In the genomic region with DNA sequence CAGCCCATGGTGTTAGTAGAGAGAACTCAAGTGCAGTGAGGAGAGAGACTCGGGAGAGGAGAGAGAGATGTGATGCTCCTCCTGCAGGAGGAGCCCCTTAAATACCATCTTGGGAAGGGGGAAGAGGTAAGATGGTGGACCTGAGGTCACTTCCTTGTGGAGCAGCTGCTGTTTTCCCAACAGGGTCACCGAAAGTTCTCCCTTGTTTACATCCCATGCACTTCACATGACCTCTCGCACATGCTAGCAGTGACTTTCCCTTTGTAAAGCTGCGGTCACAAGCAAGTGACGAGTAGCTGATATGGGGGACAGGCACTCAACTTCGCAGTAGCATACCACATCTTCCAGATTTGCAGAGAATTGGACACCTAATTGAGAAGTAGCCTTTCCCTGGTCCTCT, we compare ENCODE assay signal across 20 mouse cellular contexts. TPM values are rescaled to one million over a fixed set of nuclear protein-coding genes. Genes with fewer than 3 reads are reported as not detected.
A peak's percentile ranks its signal among the peaks of the same experiment; 100 is the strongest.
DNase-seq lines count a peak whose midpoint lies in the region; ATAC-seq and TF ChIP-seq lines count a peak whose summit lies in the region.
"Not testable (repeated sequence)": the region's sequence is repeated elsewhere in the genome, so short reads cannot be mapped to it uniquely, and the experiment has no call there.
"Had no signal": no experiment of that assay in that cellular context is flagged by ENCODE, and none has a peak within 500 bp of the region (broad histone marks: within the 10 kb centered on the region; RNA-seq: fewer than 3 reads in every experiment).

A gene (minus strand): TSS at position 74 of the 400 bp plus-strand sequence.

- H3K27me3 ChIP-seq in heart, postnatal 0 days (ENCODE audit: control insufficient read depth, insufficient read depth, low read length); lung, postnatal 0 days (replicated peaks; ENCODE audit: insufficient read depth, low read length); stomach, postnatal 0 days (ENCODE audit: control insufficient read depth, insufficient read depth, low read length): not testable (repeated sequence)

- H3K4me1 ChIP-seq in heart, postnatal 0 days (ENCODE audit: control insufficient read depth, insufficient read depth); lung, postnatal 0 days (ENCODE audit: insufficient read depth, low read depth, low read length); stomach, postnatal 0 days (replicated peaks; ENCODE audit: control insufficient read depth, insufficient read depth): not testable (repeated sequence)

- not testable (repeated sequence) for H3K4me3 ChIP-seq in heart, postnatal 0 days (ENCODE audit: low read depth, low read length); lung, postnatal 0 days (ENCODE audit: low read depth, low read length); stomach, postnatal 0 days (ENCODE audit: low read depth, low read length)

- no CpG with 5 or more reads among the region's 6 CpGs for WGBS in heart, postnatal 0 days
- no CpG with 5 or more reads among the region's 6 CpGs for WGBS in lung, postnatal 0 days
- no CpG with 5 or more reads among the region's 6 CpGs for whole genome bisulfite sequencing in stomach, postnatal 0 days

- H3K27ac ChIP-seq in heart, postnatal 0 days (ENCODE audit: low read depth); lung, postnatal 0 days (ENCODE audit: low read length); stomach, postnatal 0 days (replicated peaks): not testable (repeated sequence)

- TF ChIP-seq CTCF in heart, postnatal 0 days (IDR thresholded peaks at IDR 0.05; ENCODE audit: low read depth); lung, postnatal 0 days (IDR thresholded peaks at IDR 0.05); stomach, postnatal 0 days (IDR thresholded peaks at IDR 0.05; ENCODE audit: low read depth): not testable (repeated sequence)

- not testable (repeated sequence) for H3K9me3 ChIP-seq in heart, postnatal 0 days (replicated peaks; ENCODE audit: control insufficient read depth, low read length); lung, postnatal 0 days (ENCODE audit: low read length); stomach, postnatal 0 days (ENCODE audit: control insufficient read depth, low read length)

- not testable (repeated sequence) for H3K36me3 ChIP-seq in heart, postnatal 0 days (replicated peaks; ENCODE audit: control insufficient read depth, insufficient read depth, low read length); lung, postnatal 0 days (ENCODE audit: insufficient read depth, low read length); stomach, postnatal 0 days (ENCODE audit: control insufficient read depth, insufficient read depth, low read length)

- peak; percentile 41; the same call in 1 of the 2 replicates for ATAC-seq in heart, postnatal 0 days (ENCODE audit: insufficient read depth, low read depth)
- peak; percentile 53; the same call in 1 of the 2 replicates for ATAC-seq in lung, postnatal 0 days
- peak; percentile 89 for ATAC-seq in stomach, postnatal 0 days (ENCODE audit: low FRiP score, low TSS enrichment)

- not testable (repeated sequence) for H3K4me2 ChIP-seq in heart, postnatal 0 days (ENCODE audit: low read depth, low read length); lung, postnatal 0 days (replicated peaks; ENCODE audit: low read depth, low read length); stomach, postnatal 0 days (replicated peaks; ENCODE audit: low read depth)

- H3K9ac ChIP-seq in heart, postnatal 0 days (replicated peaks; ENCODE audit: low read depth, low read length); lung, postnatal 0 days (replicated peaks; ENCODE audit: low read depth); stomach, postnatal 0 days (ENCODE audit: low read length): not testable (repeated sequence)

- DNase-seq in heart, postnatal 0 days (ENCODE audit: low spot score); lung, postnatal 0 days (ENCODE audit: low spot score); stomach, postnatal 0 days (ENCODE audit: low spot score): not testable (repeated sequence)

- TF ChIP-seq EP300 in heart, postnatal 0 days (IDR thresholded peaks at IDR 0.05; ENCODE audit: low read depth); lung, postnatal 0 days (IDR thresholded peaks at IDR 0.05); stomach, postnatal 0 days (optimal IDR thresholded peaks at IDR 0.05): not testable (repeated sequence)

RNA-seq across cellular contexts. Expression of the gene that starts here (rescaled TPM):
- not detected in 2 replicates for total RNA-seq in heart, postnatal 0 days (2014; rRNA removed; ENCODE audit: low replicate concordance)
- polyA plus RNA-seq in heart, postnatal 0 days (2015; fragmentation: Nextera tagmentation; extraction: Ambion mirVana): not detected in 2 replicates
- not detected in 2 replicates for polyA plus RNA-seq in lung, postnatal 0 days (2015; fragmentation: Nextera tagmentation; extraction: Ambion mirVana)
- not detected in 2 replicates for polyA plus RNA-seq in stomach, postnatal 0 days (2015; fragmentation: Nextera tagmentation; extraction: Ambion mirVana)
- total RNA-seq: adrenal gland, adult 18-20 months; adrenal gland, adult 2 months; adrenal gland, adult 8-10 months; adrenal gland, postnatal 10 days; adrenal gland, postnatal 14 days; adrenal gland, postnatal 25 days; adrenal gland, postnatal 36 days; adrenal gland, postnatal 4 days; CH12.LX; ES-E14; MEL had no signal
- polyA plus RNA-seq: activated CD4-positive, CD25-positive, alpha-beta regulatory T cell, adult 4 months; adrenal gland, adult 2 months; brain, embryonic 14.5 days; C2C12; CD4-positive, CD25-positive, alpha-beta regulatory T cell, adult 4 months; G1E; Patski had no signal

Comparison
In these comparisons a context has a peak if more than half of its experiments do, and no peak if none do; other contexts are left out.
1. Peak in ATAC-seq in heart, postnatal 0 days; RNA of the gene not detected or under 1 TPM.
2. Peak in ATAC-seq in lung, postnatal 0 days; RNA of the gene not detected or under 1 TPM.
3. Peak in ATAC-seq in stomach, postnatal 0 days; RNA of the gene not detected or under 1 TPM.